Mouse (Mus musculus): Measurements from ENCODE around the gene 9330182O14Rik.

- TF ChIP-seq TAL1 (IDR thresholded peaks at IDR 0.05; ENCODE audit: low read length) (no peak), GATA1 (IDR thresholded peaks at IDR 0.05; ENCODE audit: low read length) (no peak)
These were observed 33.3 kb downstream of the 9330182O14Rik start for GRCm38 (mm10) chr15:40167276-40168139.
